Mouse (Mus musculus) cerebellum, adult 2 months (tissue): ENCODE measurements around the gene Erc1.

ENCODE experiments used
- CTCF ChIP-seq: fragments of 200-500 bp; IDR thresholded peaks from 2 replicates; pipeline ENCODE4 v1.5.1; 2011; ENCODE audit warnings: low read depth, mild to moderate bottlenecking, control low read depth, low read length, moderate library complexity, borderline replicate concordance; ENCODE audit not compliant: insufficient read depth
- POLR2A ChIP-seq: fragments of 200-500 bp; IDR thresholded peaks from 2 replicates; pipeline ENCODE4 v1.6.1; 2011; ENCODE audit warnings: low read length, control low read depth, borderline replicate concordance; ENCODE audit not compliant: insufficient read depth

- TF ChIP-seq POLR2A, result no peak
- no peak for TF ChIP-seq CTCF
These were observed 285.4 kb downstream of the Erc1 start for GRCm38 (mm10) chr6:119562558-119562957.
